In the genomic region with DNA sequence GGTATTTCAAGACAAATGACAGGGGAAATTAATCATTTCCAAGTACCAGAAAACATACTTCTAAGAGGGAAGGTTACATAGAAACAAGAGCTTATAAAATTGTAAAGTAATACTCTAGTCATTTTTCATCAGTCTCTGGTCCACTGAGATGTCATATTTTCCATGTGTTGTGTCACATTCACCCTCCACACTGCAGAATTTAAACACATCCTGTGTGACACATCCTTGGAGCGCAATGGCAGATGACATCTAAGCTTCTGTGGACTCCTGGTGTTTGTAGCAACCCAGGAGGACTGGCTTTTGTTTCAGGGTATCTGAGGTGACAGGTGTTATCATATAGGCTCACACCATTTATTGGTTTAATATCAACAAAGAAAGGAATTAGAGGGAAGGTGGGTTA, we compare ENCODE assay signal across 24 mouse cellular contexts. TPM values are rescaled to one million over a fixed set of nuclear protein-coding genes. Genes with fewer than 3 reads are reported as not detected.
"Had no signal": no experiment of that assay in that cellular context is flagged by ENCODE, and none has a peak within 500 bp of the region (broad histone marks: within the 10 kb centered on the region; RNA-seq: fewer than 3 reads in every experiment).

No protein-coding gene starts in this region.

- ATAC-seq: liver, embryonic 12.5 days had no signal

- DNase-seq: kidney, adult 11 months; kidney, adult 8-10 months; kidney, postnatal 10 days; kidney, postnatal 4 days; left cerebral cortex, postnatal 4 days; lung, adult 18-20 months; lung, postnatal 10 days; lung, postnatal 4 days; right cerebral cortex, postnatal 4 days; thymus, adult 18-20 months; thymus, postnatal 36 days had no signal

- H3K4me3 ChIP-seq: kidney, embryonic 15.5 days; limb, embryonic 12.5 days; limb, embryonic 15.5 days; liver, embryonic 12.5 days; liver, embryonic 15.5 days; lung, embryonic 15.5 days; midbrain, embryonic 12.5 days had no signal

- H3K27ac ChIP-seq: kidney, embryonic 15.5 days; limb, embryonic 12.5 days; limb, embryonic 15.5 days; liver, embryonic 12.5 days; liver, embryonic 15.5 days; lung, embryonic 15.5 days; midbrain, embryonic 12.5 days; stomach, postnatal 0 days had no signal

- H3K27me3 ChIP-seq: kidney, embryonic 15.5 days; limb, embryonic 12.5 days; liver, embryonic 12.5 days; liver, embryonic 15.5 days; lung, embryonic 15.5 days; midbrain, embryonic 12.5 days had no signal

- H3K4me1 ChIP-seq: kidney, embryonic 15.5 days; limb, embryonic 12.5 days; limb, embryonic 15.5 days; liver, embryonic 12.5 days; liver, embryonic 15.5 days; lung, embryonic 15.5 days; midbrain, embryonic 12.5 days had no signal

- H3K36me3 ChIP-seq: kidney, embryonic 15.5 days; limb, embryonic 12.5 days; limb, embryonic 15.5 days; liver, embryonic 12.5 days; liver, embryonic 15.5 days; lung, embryonic 15.5 days; midbrain, embryonic 12.5 days had no signal

RNA-seq across cellular contexts. Expression of a gene that starts 1.0 kb away (rescaled TPM):
- polyA plus RNA-seq: kidney, embryonic 15.5 days; limb, embryonic 12.5 days; limb, embryonic 15.5 days; liver, embryonic 12.5 days; liver, embryonic 15.5 days; lung, embryonic 15.5 days; midbrain, embryonic 12.5 days; midbrain, postnatal 0 days; neural tube, embryonic 11.5 days; neural tube, embryonic 14.5 days; stomach, embryonic 14.5 days; stomach, postnatal 0 days; urinary bladder, adult 2 months had no signal

RNA-seq across cellular contexts. Expression of a gene that starts 35.4 kb away (rescaled TPM):
- polyA plus RNA-seq: kidney, embryonic 15.5 days; limb, embryonic 12.5 days; limb, embryonic 15.5 days; liver, embryonic 12.5 days; liver, embryonic 15.5 days; lung, embryonic 15.5 days; midbrain, embryonic 12.5 days; midbrain, postnatal 0 days; neural tube, embryonic 11.5 days; neural tube, embryonic 14.5 days; stomach, embryonic 14.5 days; stomach, postnatal 0 days; urinary bladder, adult 2 months had no signal

RNA-seq across cellular contexts. Expression of a gene that starts 48.8 kb away (rescaled TPM):
- polyA plus RNA-seq: kidney, embryonic 15.5 days; limb, embryonic 12.5 days; limb, embryonic 15.5 days; liver, embryonic 12.5 days; midbrain, embryonic 12.5 days; midbrain, postnatal 0 days; neural tube, embryonic 11.5 days; neural tube, embryonic 14.5 days had no signal
